Mouse (Mus musculus) G1E-ER4 (cell line): ENCODE measurements around the gene Fcor. TPM values are rescaled to one million over a fixed set of nuclear protein-coding genes. Genes with fewer than 3 reads are reported as not detected.

ENCODE experiments used
- GATA1 ChIP-seq: IDR thresholded peaks from one replicate; pipeline ENCODE4 v1.8.0; 2012; ENCODE audit warnings: low read length, inconsistent platforms
- polyA plus RNA-seq: library from polyadenylated mRNA; stranded (reverse); fragments of >175 nt; gene quantifications from 2 replicates; pipeline ENCODE4 v1.2.3, GENCODE M21; 2012

Gene Fcor
- polyA plus RNA-seq = not detected in 2 replicates

- TF ChIP-seq GATA1 = no peak
These were observed at the start of gene Fcor for GRCm38 (mm10) chr8:3671980-3672491. Fcor (minus strand) TSS chr8:3672362.

- TF ChIP-seq GATA1 = no peak
These were observed 48.9 kb upstream of the Fcor start for GRCm38 (mm10) chr8:3721041-3721440.

GRCm38 (mm10) chr8:3720551-3720950 is 48.4 kb upstream of the Fcor start, which contains the start of gene Clec4g:
Clec4g (minus strand) TSS chr8:3720651.
- no peak for TF ChIP-seq GATA1

DNA sequence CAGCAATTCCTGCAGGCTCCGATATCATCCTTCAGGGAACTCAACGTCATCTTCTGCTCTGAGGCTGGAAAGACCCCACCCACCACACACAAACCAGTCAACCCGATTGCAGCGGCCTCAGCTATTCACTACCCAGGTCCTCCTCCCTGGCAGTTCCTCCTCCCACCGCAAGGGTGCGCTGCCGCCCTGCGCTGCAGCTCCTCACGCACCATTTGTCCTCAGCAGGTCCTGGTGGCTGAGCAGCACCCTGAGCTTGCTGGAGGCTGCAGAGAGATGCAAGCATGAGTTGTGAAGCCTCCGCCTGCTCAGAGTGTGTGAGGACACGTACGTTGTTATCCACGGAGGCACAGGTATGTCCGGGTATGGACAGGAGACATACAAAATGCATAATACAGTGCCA is 46.4 kb upstream of the Fcor start:
- TF ChIP-seq GATA1 = no peak

GRCm38 (mm10) chr8:3717321-3717954 is 45.3 kb upstream of the Fcor start:
- TF ChIP-seq GATA1 = no peak

- TF ChIP-seq GATA1 = no peak
These were observed 39.5 kb upstream of the Fcor start for GRCm38 (mm10) chr8:3711646-3712045.

- TF ChIP-seq GATA1 = no peak
These were observed 38.1 kb upstream of the Fcor start for GRCm38 (mm10) chr8:3710312-3710711.

GRCm38 (mm10) chr8:3707611-3708010 is 35.4 kb upstream of the Fcor start:
- TF ChIP-seq GATA1 = no peak

- no peak for TF ChIP-seq GATA1
These were observed 33.5 kb upstream of the Fcor start for GRCm38 (mm10) chr8:3705711-3706110.

DNA sequence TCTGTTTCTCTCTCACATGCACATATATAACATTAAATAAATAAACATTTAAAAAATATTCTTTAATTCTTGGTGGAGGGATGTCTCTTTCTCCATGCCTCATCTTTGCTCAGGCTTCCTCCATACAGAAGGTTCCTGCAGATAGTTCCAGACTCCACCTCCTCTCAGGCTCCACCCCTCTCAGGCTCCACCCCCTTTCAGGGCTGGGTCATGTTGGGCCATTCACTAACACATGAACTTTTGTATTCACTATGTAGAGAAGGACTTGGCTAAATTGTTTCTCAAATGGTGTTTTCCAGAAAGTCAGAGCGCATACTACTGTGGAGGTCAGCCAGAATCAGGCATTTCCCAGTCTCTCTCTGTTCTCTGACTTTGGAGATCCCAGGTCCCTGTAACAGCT is 29.3 kb upstream of the Fcor start:
- TF ChIP-seq GATA1 = no peak

DNA sequence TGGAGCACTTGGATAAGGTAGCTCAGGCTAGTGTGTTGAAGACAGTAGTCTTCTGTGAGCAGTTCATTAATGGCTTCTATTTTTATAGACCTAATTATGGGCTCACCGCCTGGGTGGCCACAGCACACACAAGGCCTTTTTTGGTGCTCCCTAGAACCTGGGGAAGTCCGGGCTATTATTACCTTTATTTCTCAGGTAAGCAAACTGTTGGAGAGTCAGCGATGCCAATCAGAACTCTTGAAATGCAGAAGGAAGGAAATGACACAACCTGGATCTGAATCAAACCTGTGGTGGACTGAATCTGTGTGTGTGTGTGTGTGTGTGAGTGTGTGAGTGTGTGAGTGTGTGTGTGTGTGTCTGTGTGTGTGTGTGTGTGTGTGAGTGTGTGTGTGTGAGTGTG is 22.0 kb upstream of the Fcor start, which contains the start of gene Fcer2a:
TSS of gene Fcer2a (minus strand) at position 55 of the 400 bp plus-strand sequence.
- TF ChIP-seq GATA1 = no peak

DNA sequence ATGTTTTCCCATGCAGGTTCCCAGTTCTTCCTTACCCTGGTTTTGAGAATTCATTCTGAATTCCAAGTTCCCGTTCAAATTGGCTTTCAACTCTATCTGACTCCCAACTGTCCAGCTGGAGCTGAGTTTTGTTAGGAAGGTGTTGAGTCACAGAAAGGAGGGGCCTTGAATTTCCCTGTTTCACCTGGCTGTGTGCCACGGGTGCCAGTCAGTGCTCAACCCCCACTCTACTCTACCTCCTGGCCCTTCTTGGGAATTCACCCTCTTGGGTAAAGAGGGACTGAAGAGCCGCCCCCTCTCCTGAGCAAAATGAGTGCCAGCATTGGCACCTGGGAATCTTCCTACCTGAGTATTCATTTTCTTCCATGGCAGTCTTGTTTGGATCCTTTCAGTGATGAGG is 18.6 kb upstream of the Fcor start:
- no peak for TF ChIP-seq GATA1

GRCm38 (mm10) chr8:3687537-3687936 is 15.4 kb upstream of the Fcor start:
- no peak for TF ChIP-seq GATA1

DNA sequence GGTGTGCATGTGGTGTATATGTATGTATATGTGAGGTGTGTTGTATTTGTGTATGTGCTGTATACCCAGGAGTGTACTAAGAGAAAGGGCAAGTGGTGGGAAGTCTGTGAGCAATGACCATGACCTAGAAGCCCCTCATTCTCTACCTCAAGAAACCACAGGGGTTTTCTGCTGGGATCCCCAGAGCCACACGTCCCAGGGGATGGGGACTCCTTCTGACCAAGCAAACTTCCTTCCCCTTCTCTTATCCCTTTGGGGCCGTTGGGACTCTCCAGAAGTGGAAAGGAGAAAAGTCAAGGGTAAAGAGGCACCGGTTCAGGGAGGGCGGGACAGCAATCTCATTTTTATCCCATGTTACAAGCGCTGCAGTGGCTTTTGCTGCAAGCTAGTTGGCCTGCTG is 13.3 kb upstream of the Fcor start:
- TF ChIP-seq GATA1 = no peak

DNA sequence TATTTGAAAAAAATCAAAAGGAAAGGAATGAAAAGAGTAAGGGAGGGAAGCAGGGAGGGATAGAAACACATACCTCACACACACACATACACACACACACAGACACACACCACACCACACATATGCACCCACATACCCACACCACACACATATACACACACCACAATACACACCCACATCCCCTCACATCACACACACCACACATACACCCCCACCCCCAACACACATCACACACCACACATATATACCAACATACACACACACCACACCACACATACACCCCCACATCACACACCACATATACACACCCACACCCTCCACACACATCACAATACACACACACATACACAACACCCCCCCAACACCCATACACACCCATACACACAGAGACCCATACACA is 12.4 kb upstream of the Fcor start:
- no peak for TF ChIP-seq GATA1

DNA sequence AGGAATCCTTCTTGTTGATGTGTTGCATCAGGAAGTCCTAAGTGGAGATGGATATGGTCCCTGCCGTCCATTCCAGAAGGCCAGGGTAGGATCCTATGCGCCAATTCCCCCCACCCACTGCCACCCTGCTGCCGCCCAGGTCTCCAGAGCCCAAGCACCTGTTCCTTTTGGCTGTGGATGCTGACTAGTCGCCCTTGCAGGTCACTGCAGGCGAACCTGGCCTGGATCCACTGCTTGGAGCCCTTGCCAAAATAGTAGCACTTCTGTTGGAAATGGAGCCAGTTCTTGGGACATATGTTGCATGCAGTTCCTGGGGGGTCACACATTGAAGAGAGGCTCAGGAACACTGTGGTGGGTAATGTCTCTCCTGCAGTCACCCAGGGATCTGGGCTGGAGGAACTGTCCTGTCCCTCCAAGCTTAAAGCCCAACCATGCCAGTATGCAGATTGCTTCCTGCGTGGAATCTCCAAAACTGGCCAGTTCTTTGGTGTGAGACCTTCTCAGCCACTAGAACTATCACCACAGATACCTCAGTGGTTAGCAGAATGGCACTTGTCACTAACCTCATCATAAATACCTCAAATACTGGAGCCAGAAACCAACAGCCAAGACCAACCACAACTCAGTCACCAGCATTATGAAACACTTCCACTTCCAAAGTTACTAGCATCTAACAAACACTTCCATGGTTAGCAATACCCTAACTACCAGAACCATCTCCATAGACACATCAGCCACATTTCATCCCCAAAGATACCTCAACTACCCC is 11.4 kb upstream of the Fcor start:
- no peak for TF ChIP-seq GATA1

DNA sequence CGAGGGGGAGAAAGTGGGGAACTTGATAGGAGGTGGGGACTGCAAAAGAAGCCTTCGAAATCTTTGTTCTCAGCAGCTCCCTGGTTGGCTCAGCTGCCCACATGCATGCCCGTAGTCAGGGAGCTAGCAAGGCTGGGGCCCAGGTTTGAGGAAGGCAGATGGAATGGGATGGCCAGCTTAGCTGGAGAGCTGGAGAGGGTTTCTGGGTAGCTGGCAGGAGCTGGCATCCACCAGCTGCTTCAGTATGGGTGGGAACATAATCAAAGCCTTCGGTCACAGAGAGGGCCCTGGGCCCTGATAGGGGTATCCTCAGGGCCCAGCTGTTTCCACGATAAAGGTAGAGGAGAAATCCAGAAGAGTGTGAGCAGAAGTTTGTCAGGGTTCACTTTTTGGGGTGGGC is 10.3 kb upstream of the Fcor start:
- no peak for TF ChIP-seq GATA1
